Mouse (Mus musculus) frontal cortex, postnatal 10 days (tissue): Measurements from ENCODE around the gene Tpo.

Experiments
- DNase-seq, 2 experiments: peaks; one replicate each; pipeline ENCODE4 v3.0.0; 2022; ENCODE audit warnings: low spot score in 2 of 2, mixed read lengths in 1 of 2

The Tpo gene

GRCm38 (mm10) chr12:30020447-30020846 lies 112.0 kb downstream of the Tpo start:
- no peak for DNase-seq

DNA sequence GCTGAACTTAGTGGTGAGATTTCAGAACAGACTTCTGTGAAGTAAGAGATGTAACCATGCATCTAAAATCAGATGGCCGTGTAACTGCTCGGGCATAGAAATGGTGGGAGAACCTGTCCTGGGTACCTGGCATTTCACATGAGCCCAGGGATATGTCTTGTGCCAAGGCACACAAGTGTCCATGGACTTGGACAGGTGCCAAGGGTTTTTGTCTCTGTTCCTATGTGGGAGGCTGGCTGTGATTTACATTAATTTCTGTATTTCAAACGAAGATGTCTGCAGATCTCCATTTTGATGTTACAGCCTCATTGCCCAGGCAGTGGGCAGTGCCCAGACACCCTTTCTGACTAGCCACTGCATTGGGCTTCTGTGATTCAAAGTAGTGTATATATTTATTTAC lies 115.3 kb downstream of the Tpo start:
- DNase-seq: no peak

GRCm38 (mm10) chr12:30015501-30015900 lies 116.9 kb downstream of the Tpo start:
- DNase-seq: no peak

- no peak for DNase-seq
Measured at GRCm38 (mm10) chr12:30008741-30009140, 123.7 kb downstream of the Tpo start.

GRCm38 (mm10) chr12:30006586-30006985 lies 125.8 kb downstream of the Tpo start:
- no peak for DNase-seq
